Mouse (Mus musculus): ENCODE results near the gene Srebf2. TPM values are rescaled to one million over a fixed set of nuclear protein-coding genes. Genes with fewer than 3 reads are reported as not detected.

Gene Srebf2
- total RNA-seq, 1 experiment = 173 TPM

- Histone ChIP-seq H3K4me3 (ENCODE audit: insufficient read depth in 1 of 2, low read depth in 1 of 2, low read length in 2 of 2, poor library complexity in 1 of 2, severe bottlenecking in 1 of 2) (no peak overlapping the region), H3K9me3 (ENCODE audit: control insufficient read depth, insufficient read depth, low read depth, low read length) (no peaks in the 10 kb centered on the region), H3K36me3 (ENCODE audit: control insufficient read depth, insufficient read depth, low read length, poor library complexity, severe bottlenecking) (no peaks in the 10 kb centered on the region), H3K27ac (ENCODE audit: insufficient read depth, low read depth, low read length, poor library complexity, severe bottlenecking) (no peak overlapping the region), H3K4me1 (ENCODE audit: control insufficient read depth in 2 of 2, insufficient read depth in 2 of 2, low read length in 2 of 2, poor library complexity in 1 of 2) (peaks cover 6 to 45% of the 10 kb centered on the region in 2 experiments; a peak in 3 of 4 replicates), H3K9ac (ENCODE audit: insufficient read depth, low read depth, low read length, poor library complexity, severe bottlenecking) (no peak overlapping the region)
- in situ Hi-C loops (cut with MboI; ENCODE audit: low sequenced_read_pairs in 2 of 2, unreplicated experiment in 2 of 2) = no loop called here
- no peak for DNase-seq (ENCODE audit: low read depth, low spot score)
- TF ChIP-seq ZC3H11A (IDR thresholded peaks at IDR 0.05; ENCODE audit: borderline replicate concordance, low read depth, low read length) (no peak), HCFC1 (IDR thresholded peaks at IDR 0.05; ENCODE audit: borderline replicate concordance, insufficient read depth, low read length) (no peak), CHD2 (IDR thresholded peaks at IDR 0.05; ENCODE audit: low read depth, low read length) (no peak), ZNF384 (IDR thresholded peaks at IDR 0.05; ENCODE audit: low read depth, low read length) (no peak), MAFK (IDR thresholded peaks at IDR 0.05; ENCODE audit: insufficient read depth, low read depth, low read length) (no peak)
These were observed 70.1 kb downstream of the Srebf2 start for GRCm38 (mm10) chr15:82217039-82217438.

GRCm38 (mm10) chr15:82217980-82218379, 71.0 kb downstream of the Srebf2 start:
- Histone ChIP-seq H3K9ac (ENCODE audit: insufficient read depth, low read depth, low read length, poor library complexity, severe bottlenecking) (no peak overlapping the region), H3K4me1 (ENCODE audit: control insufficient read depth in 2 of 2, insufficient read depth in 2 of 2, low read length in 2 of 2, poor library complexity in 1 of 2) (peaks cover 6 to 47% of the 10 kb centered on the region in 2 experiments; a peak in 3 of 4 replicates), H3K36me3 (ENCODE audit: control insufficient read depth, insufficient read depth, low read length, poor library complexity, severe bottlenecking) (no peaks in the 10 kb centered on the region), H3K4me3 (ENCODE audit: insufficient read depth in 1 of 2, low read depth in 1 of 2, low read length in 2 of 2, poor library complexity in 1 of 2, severe bottlenecking in 1 of 2) (no peak overlapping the region), H3K27ac (ENCODE audit: insufficient read depth, low read depth, low read length, poor library complexity, severe bottlenecking) (no peak overlapping the region), H3K9me3 (ENCODE audit: control insufficient read depth, insufficient read depth, low read depth, low read length) (no peaks in the 10 kb centered on the region)
- no peak for TF ChIP-seq MAFK (IDR thresholded peaks at IDR 0.05; ENCODE audit: insufficient read depth, low read depth, low read length)
- no peak for TF ChIP-seq HCFC1 (IDR thresholded peaks at IDR 0.05; ENCODE audit: borderline replicate concordance, insufficient read depth, low read length)
- TF ChIP-seq ZC3H11A (IDR thresholded peaks at IDR 0.05; ENCODE audit: borderline replicate concordance, low read depth, low read length) = no peak
- no peak for TF ChIP-seq CHD2 (IDR thresholded peaks at IDR 0.05; ENCODE audit: low read depth, low read length)
- TF ChIP-seq ZNF384 (IDR thresholded peaks at IDR 0.05; ENCODE audit: low read depth, low read length) = no peak
- in situ Hi-C loops (cut with MboI; ENCODE audit: low sequenced_read_pairs in 2 of 2, unreplicated experiment in 2 of 2) = no loop called here
- no peak for DNase-seq (ENCODE audit: low read depth, low spot score)

GRCm38 (mm10) chr15:82218778-82219666, 72.0 kb downstream of the Srebf2 start:
- Histone ChIP-seq H3K4me3 (ENCODE audit: insufficient read depth in 1 of 2, low read depth in 1 of 2, low read length in 2 of 2, poor library complexity in 1 of 2, severe bottlenecking in 1 of 2) (no peak overlapping the region), H3K9ac (ENCODE audit: insufficient read depth, low read depth, low read length, poor library complexity, severe bottlenecking) (no peak overlapping the region), H3K9me3 (ENCODE audit: control insufficient read depth, insufficient read depth, low read depth, low read length) (no peaks in the 10 kb centered on the region), H3K27ac (ENCODE audit: insufficient read depth, low read depth, low read length, poor library complexity, severe bottlenecking) (no peak overlapping the region), H3K4me1 (ENCODE audit: control insufficient read depth in 2 of 2, insufficient read depth in 2 of 2, low read length in 2 of 2, poor library complexity in 1 of 2) (peaks cover 6 to 52% of the 10 kb centered on the region in 2 experiments; a peak in 3 of 4 replicates), H3K36me3 (ENCODE audit: control insufficient read depth, insufficient read depth, low read length, poor library complexity, severe bottlenecking) (no peaks in the 10 kb centered on the region)
- TF ChIP-seq HCFC1 (IDR thresholded peaks at IDR 0.05; ENCODE audit: borderline replicate concordance, insufficient read depth, low read length) (no peak), MAFK (IDR thresholded peaks at IDR 0.05; ENCODE audit: insufficient read depth, low read depth, low read length) (no peak), CHD2 (IDR thresholded peaks at IDR 0.05; ENCODE audit: low read depth, low read length) (no peak), ZNF384 (IDR thresholded peaks at IDR 0.05; ENCODE audit: low read depth, low read length) (no peak), ZC3H11A (IDR thresholded peaks at IDR 0.05; ENCODE audit: borderline replicate concordance, low read depth, low read length) (no peak)
- no peak for DNase-seq (ENCODE audit: low read depth, low spot score)
- in situ Hi-C loops (cut with MboI; ENCODE audit: low sequenced_read_pairs in 2 of 2, unreplicated experiment in 2 of 2) = no loop called here

GRCm38 (mm10) chr15:82220003-82220675, 73.2 kb downstream of the Srebf2 start:
- DNase-seq (ENCODE audit: low read depth, low spot score) = no peak
- in situ Hi-C loops (cut with MboI; ENCODE audit: low sequenced_read_pairs in 2 of 2, unreplicated experiment in 2 of 2) = no loop called here
- peaks cover 6 to 57% of the 10 kb centered on the region in 2 experiments; a peak in 3 of 4 replicates for H3K4me1 ChIP-seq (ENCODE audit: control insufficient read depth in 2 of 2, insufficient read depth in 2 of 2, low read length in 2 of 2, poor library complexity in 1 of 2)
- no peak overlapping the region for H3K27ac ChIP-seq (ENCODE audit: insufficient read depth, low read depth, low read length, poor library complexity, severe bottlenecking)
- TF ChIP-seq ZC3H11A (IDR thresholded peaks at IDR 0.05; ENCODE audit: borderline replicate concordance, low read depth, low read length) = no peak
- TF ChIP-seq HCFC1 (IDR thresholded peaks at IDR 0.05; ENCODE audit: borderline replicate concordance, insufficient read depth, low read length) = no peak
- no peak for TF ChIP-seq ZNF384 (IDR thresholded peaks at IDR 0.05; ENCODE audit: low read depth, low read length)
- no peak for TF ChIP-seq MAFK (IDR thresholded peaks at IDR 0.05; ENCODE audit: insufficient read depth, low read depth, low read length)
- no peak for TF ChIP-seq CHD2 (IDR thresholded peaks at IDR 0.05; ENCODE audit: low read depth, low read length)
- H3K4me3 ChIP-seq (ENCODE audit: insufficient read depth in 1 of 2, low read depth in 1 of 2, low read length in 2 of 2, poor library complexity in 1 of 2, severe bottlenecking in 1 of 2) = no peak overlapping the region
- H3K9ac ChIP-seq (ENCODE audit: insufficient read depth, low read depth, low read length, poor library complexity, severe bottlenecking) = no peak overlapping the region
- H3K36me3 ChIP-seq (ENCODE audit: control insufficient read depth, insufficient read depth, low read length, poor library complexity, severe bottlenecking) = no peaks in the 10 kb centered on the region
- H3K9me3 ChIP-seq (ENCODE audit: control insufficient read depth, insufficient read depth, low read depth, low read length) = no peaks in the 10 kb centered on the region

Data from ES-E14 (cell line).